Mouse (Mus musculus) CH12.LX (cell line): ENCODE measurements around the gene 1700092M07Rik. TPM values are rescaled to one million over a fixed set of nuclear protein-coding genes. Genes with fewer than 3 reads are reported as not detected.

ENCODE experiments used
- DNase-seq: peaks from one replicate; pipeline ENCODE4 v3.0.0-alpha.2; 2013; ENCODE audit errors: extremely low read depth
- H3K27ac ChIP-seq: 2 replicates; pipeline ENCODE4 v1.5.1; 2012; ENCODE audit warnings: low read depth, mild to moderate bottlenecking, control low read depth, moderate library complexity; ENCODE audit not compliant: insufficient read depth
- H3K27me3 ChIP-seq: replicated peaks from 2 replicates; pipeline ENCODE3; 2012; ENCODE audit warnings: inconsistent platforms
- H3K36me3 ChIP-seq, 2 experiments: replicated peaks in 1 of 2; 2 replicates each; pipeline versions ENCODE3 to v1.6.1; 2012; ENCODE audit warnings: inconsistent platforms in 1 of 2, low read length in 1 of 2, mild to moderate bottlenecking in 1 of 2, mixed read lengths in 1 of 2, moderate library complexity in 1 of 2; ENCODE audit not compliant: control insufficient read depth in 1 of 2, insufficient read depth in 1 of 2
- H3K4me1 ChIP-seq, 2 experiments: 2 replicates each; pipeline ENCODE4 v1.6.1; 2012; ENCODE audit warnings: inconsistent platforms in 1 of 2, moderate library complexity in 1 of 2; ENCODE audit not compliant: insufficient read depth in 2 of 2, control insufficient read depth in 1 of 2
- H3K4me2 ChIP-seq: 2 replicates; pipeline ENCODE4 v1.6.1; 2012; ENCODE audit warnings: low read depth, mild to moderate bottlenecking, control low read depth; ENCODE audit not compliant: poor library complexity, insufficient read depth, severe bottlenecking
- H3K4me3 ChIP-seq, 3 experiments: fragments of 150-350 bp in 1 of 3; sonication (generic) in 1 of 3; replicated peaks in 1 of 3; 2 replicates each; pipeline versions ENCODE3 to v1.5.1; 2011 to 2012; ENCODE audit warnings: low read depth in 2 of 3, low read length in 2 of 3, mild to moderate bottlenecking in 2 of 3, moderate library complexity in 2 of 3, control low read depth in 1 of 3, improper control_type of control experiment in 1 of 3, inconsistent platforms in 1 of 3, mixed read lengths in 1 of 3; ENCODE audit not compliant: poor library complexity in 1 of 3
- H3K79me2 ChIP-seq: replicated peaks from 2 replicates; pipeline ENCODE4 v1.6.1; 2012; ENCODE audit warnings: mild to moderate bottlenecking, moderate library complexity; ENCODE audit not compliant: control insufficient read depth, poor library complexity, insufficient read depth, severe bottlenecking; ENCODE audit errors: extremely low read depth
- H3K9ac ChIP-seq: 2 replicates; pipeline ENCODE4 v1.6.1; 2012; ENCODE audit warnings: low read depth, mild to moderate bottlenecking, control low read depth, moderate library complexity; ENCODE audit not compliant: insufficient read depth
- H3K9me3 ChIP-seq: replicated peaks from 2 replicates; pipeline ENCODE3; 2012; ENCODE audit warnings: low read length, inconsistent platforms, mixed read lengths
- CHD1 ChIP-seq: IDR thresholded peaks from 2 replicates; pipeline ENCODE4 v1.6.1; 2012; ENCODE audit warnings: low read depth, low read length, improper control_type of control experiment, inconsistent platforms
- CHD2 ChIP-seq: IDR thresholded peaks from 2 replicates; pipeline ENCODE4 v1.6.1; 2011; ENCODE audit warnings: low read length, improper control_type of control experiment
- CTCF ChIP-seq, 2 experiments: IDR thresholded peaks in 1 of 2; conservative IDR thresholded peaks in 1 of 2; 2 replicates each; pipeline ENCODE4 v1.5.1; 2011 to 2012; ENCODE audit warnings: low read depth in 2 of 2, low read length in 2 of 2, improper control_type of control experiment in 1 of 2, inconsistent platforms in 1 of 2, mild to moderate bottlenecking in 1 of 2, moderate library complexity in 1 of 2
- ETS1 ChIP-seq: conservative IDR thresholded peaks from 2 replicates; pipeline ENCODE4 v1.6.1; 2012; ENCODE audit warnings: low read depth, mild to moderate bottlenecking, inconsistent platforms, low read length, improper control_type of control experiment, moderate library complexity
- GABPA ChIP-seq: IDR thresholded peaks from 2 replicates; pipeline ENCODE4 v1.6.1; 2012; ENCODE audit warnings: low read depth, low read length, improper control_type of control experiment, inconsistent platforms; ENCODE audit not compliant: insufficient replicate concordance
- JUN ChIP-seq: IDR thresholded peaks from 2 replicates; pipeline ENCODE4 v1.6.1; 2011; ENCODE audit warnings: low read depth, mild to moderate bottlenecking, low read length, improper control_type of control experiment, moderate library complexity; ENCODE audit not compliant: insufficient read depth
- KAT2A ChIP-seq: IDR thresholded peaks from 2 replicates; pipeline ENCODE4 v1.6.1; 2012; ENCODE audit warnings: low read length, improper control_type of control experiment, inconsistent platforms; ENCODE audit not compliant: insufficient replicate concordance
- MAZ ChIP-seq: IDR thresholded peaks from 2 replicates; pipeline ENCODE4 v1.6.1; 2012; ENCODE audit warnings: low read depth, mild to moderate bottlenecking, inconsistent platforms, low read length, improper control_type of control experiment, moderate library complexity
- MYC ChIP-seq: IDR thresholded peaks from 2 replicates; pipeline ENCODE4 v1.6.1; 2011; ENCODE audit warnings: low read depth, mild to moderate bottlenecking, improper control_type of control experiment, low read length
- POLR2A ChIP-seq: IDR thresholded peaks from 2 replicates; pipeline ENCODE4 v1.6.1; 2011; ENCODE audit warnings: low read depth, mild to moderate bottlenecking, improper control_type of control experiment, low read length
- POLR2AphosphoS2 ChIP-seq: IDR thresholded peaks from 2 replicates; pipeline ENCODE4 v1.6.1; 2011; ENCODE audit warnings: low read depth, low read length, improper control_type of control experiment
- RAD21 ChIP-seq: IDR thresholded peaks from 2 replicates; pipeline ENCODE4 v1.6.1; 2011; ENCODE audit warnings: low read depth, mild to moderate bottlenecking, low read length, improper control_type of control experiment, moderate library complexity
- SIN3A ChIP-seq: IDR thresholded peaks from 2 replicates; pipeline ENCODE4 v1.6.1; 2012; ENCODE audit warnings: low read length, improper control_type of control experiment, inconsistent platforms
- SMC3 ChIP-seq: IDR thresholded peaks from 2 replicates; pipeline ENCODE4 v1.6.1; 2011; ENCODE audit warnings: low read depth, low read length, improper control_type of control experiment
- TBP ChIP-seq: conservative IDR thresholded peaks from 2 replicates; pipeline ENCODE4 v1.6.1; 2011; ENCODE audit warnings: low read depth, low read length, improper control_type of control experiment
- UBTF ChIP-seq: IDR thresholded peaks from 2 replicates; pipeline ENCODE4 v1.6.1; 2012; ENCODE audit warnings: low read depth, mild to moderate bottlenecking, inconsistent platforms, low read length, improper control_type of control experiment, moderate library complexity
- ZMIZ1 ChIP-seq: IDR thresholded peaks from 2 replicates; pipeline ENCODE4 v1.6.1; 2012; ENCODE audit warnings: low read depth, mild to moderate bottlenecking, inconsistent platforms, low read length, improper control_type of control experiment
- ZNF384 ChIP-seq: IDR thresholded peaks from 2 replicates; pipeline ENCODE4 v1.6.1; 2012; ENCODE audit warnings: low read depth, low read length, improper control_type of control experiment, inconsistent platforms
- dilution Hi-C: fragments of 300-500 bp; cut with MboI; formaldehyde crosslinking; loops from 2 replicates; pipeline ENCODE4 v1.14.3; 2020; ENCODE audit warnings: low sequenced_read_pairs; ENCODE audit not compliant: extremely low pct_unique_long_range_greater_than_20kb, extremely low pct_ligation_motif_present
- in situ Hi-C: fragments of 300-500 bp; cut with MboI; formaldehyde crosslinking; loops from 3 replicates; pipeline ENCODE4 v1.14.3; 2019; ENCODE audit warnings: low sequenced_read_pairs, low pct_ligation_motif_present, low pct_unique_long_range_greater_than_20kb, mixed read lengths
- polyA plus RNA-seq: library from polyadenylated mRNA; unstranded; fragments of >175 nt; gene quantifications from 2 replicates; pipeline ENCODE4 v1.2.1, GENCODE M21; 2012; ENCODE audit warnings: low read depth; ENCODE audit not compliant: insufficient read length
- total RNA-seq, 2 experiments: library from RNA; depleted of rRNA; stranded (reverse); fragments of 300-350 nt in 1 of 2; fragments of >200 nt in 1 of 2; gene quantifications; 2 replicates each; pipeline ENCODE4 v1.2.3; 2012 to 2014

The 1700092M07Rik gene
- total and polyA plus RNA-seq, 3 experiments = 1.0 to 3.8 (median 3.1) TPM

DNA sequence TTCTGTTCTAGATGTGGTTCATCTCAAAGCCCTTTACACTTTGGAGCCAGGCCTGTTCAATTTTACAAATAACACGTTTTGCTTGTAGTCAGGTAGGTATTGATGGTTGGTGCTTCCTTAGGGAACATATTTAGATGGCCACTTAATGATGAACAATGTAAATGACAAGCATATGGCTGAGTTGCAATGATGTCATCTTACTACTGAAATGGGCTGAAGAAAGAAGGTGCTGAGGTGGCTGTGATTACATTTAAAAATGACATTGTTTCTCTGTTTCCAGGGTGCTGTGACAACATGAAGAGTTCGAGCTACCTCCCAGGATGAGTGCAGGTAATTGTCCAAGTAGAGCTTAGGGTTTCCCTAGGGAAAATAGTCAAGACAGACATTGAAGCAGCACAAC lies 16.1 kb upstream of the 1700092M07Rik start:
- peak overlapping the region; percentile 72 to 99 (median 81) for H3K4me3 ChIP-seq
- peaks cover 2 to 32% of the 10 kb centered on the region in 2 experiments; a peak in 3 of 4 replicates for H3K4me1 ChIP-seq
- peaks cover 40% of the 10 kb centered on the region for H3K79me2 ChIP-seq
- TF ChIP-seq POLR2A = no peak
- TF ChIP-seq ZNF384 = no peak
- TF ChIP-seq SIN3A = peak; percentile 27
- TF ChIP-seq GABPA = no peak
- TF ChIP-seq TBP = no peak
- TF ChIP-seq UBTF = no peak
- no peak for TF ChIP-seq JUN
- no peak for TF ChIP-seq SMC3
- TF ChIP-seq KAT2A = 0 out of 2 replicates have a peak, but pooled peaks have one; percentile 56
- TF ChIP-seq ZMIZ1 = no peak; the same call in 1 of the 2 replicates
- no peak for TF ChIP-seq CTCF (conservative IDR thresholded peaks at IDR 0.05 in 1 of 2, IDR thresholded peaks at IDR 0.05 in 1 of 2; ENCODE audit: low read depth in 2 of 2, low read length in 2 of 2)
- no peak for TF ChIP-seq RAD21
- no peak for TF ChIP-seq MAZ
- no peak for TF ChIP-seq ETS1
- no peak for TF ChIP-seq MYC
- TF ChIP-seq CHD1 = no peak; the same call in 1 of the 2 replicates
- TF ChIP-seq, all 38 proteins: peak for 2
- dilution Hi-C loops (no loop called here), in situ Hi-C loops (no loop called here)
- H3K4me2 ChIP-seq = peak overlapping the region; percentile 100
- peak overlapping the region; percentile 100 for H3K9ac ChIP-seq
- no peaks in the 10 kb centered on the region for H3K9me3 ChIP-seq
- peak overlapping the region; percentile 43; the same call in 1 of the 2 replicates for H3K27ac ChIP-seq
- H3K36me3 ChIP-seq = peaks cover 26 to 34% of the 10 kb centered on the region in 2 experiments
- no peak for DNase-seq
- H3K27me3 ChIP-seq = no peaks in the 10 kb centered on the region

DNA sequence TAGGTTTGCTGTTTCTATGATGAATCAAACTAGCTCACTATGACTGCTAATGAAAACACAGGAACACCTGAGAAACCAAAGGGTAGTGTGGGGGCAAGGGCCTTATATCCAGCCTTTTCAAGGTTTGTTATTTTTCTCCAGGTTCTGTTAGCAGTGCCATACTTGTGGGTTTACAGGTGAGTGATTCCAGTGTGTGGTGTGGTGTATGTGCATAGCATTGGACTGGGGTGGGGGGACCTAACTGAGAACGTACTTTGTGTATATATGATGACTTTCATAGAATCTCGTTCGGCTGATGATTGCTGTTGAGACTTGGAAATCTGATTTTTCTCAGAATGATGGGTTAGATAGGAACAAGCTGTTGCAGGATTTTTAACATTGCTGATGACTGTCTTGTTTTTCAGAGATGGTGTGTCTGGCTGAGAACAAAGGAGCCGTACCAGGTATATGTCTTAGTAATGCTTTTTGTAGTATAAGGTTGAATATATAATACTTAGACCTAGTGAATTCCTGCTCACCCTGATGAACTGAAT lies 15.4 kb upstream of the 1700092M07Rik start:
- TF ChIP-seq POLR2A = peak; percentile 54; the same call in 1 of the 2 replicates
- TF ChIP-seq CHD2 = 0 out of 2 replicates have a peak, but pooled peaks have one; percentile 46
- peak; percentile 77 for TF ChIP-seq POLR2AphosphoS2
- TF ChIP-seq KAT2A = 0 out of 2 replicates have a peak, but pooled peaks have one; percentile 48
- no peak for TF ChIP-seq ZNF384
- Histone ChIP-seq H3K9me3 (no peaks in the 10 kb centered on the region), H3K27ac (peak overlapping the region; percentile 29; the same call in 1 of the 2 replicates), H3K4me1 (peaks cover 2 to 32% of the 10 kb centered on the region in 2 experiments; a peak in 3 of 4 replicates), H3K4me3 (peak overlapping the region; percentile 72 to 99 (median 81)), H3K79me2 (peaks cover 40% of the 10 kb centered on the region), H3K4me2 (peak overlapping the region; percentile 100), H3K36me3 (peaks cover 26 to 34% of the 10 kb centered on the region in 2 experiments), H3K9ac (peak overlapping the region; percentile 100), H3K27me3 (no peaks in the 10 kb centered on the region)
- DNase-seq = no peak
- dilution Hi-C loops (no loop called here), in situ Hi-C loops (loop anchor here (25.0 kb wide), 1 partner anchor 387 kb away; no protein-coding TSS in a partner anchor)
